Mouse (Mus musculus) small intestine, adult 2 months (tissue): ENCODE measurements around the gene Rabgap1. TPM values are rescaled to one million over a fixed set of nuclear protein-coding genes. Genes with fewer than 3 reads are reported as not detected.

Source experiments
- H3K27ac ChIP-seq: fragments of 200-500 bp; 2 replicates; pipeline ENCODE4 v1.5.1; 2012; ENCODE audit warnings: low read depth, low read length, control low read depth, inconsistent platforms; ENCODE audit not compliant: insufficient read depth
- H3K27me3 ChIP-seq: fragments of 200-500 bp; 2 replicates; pipeline ENCODE4 v1.6.1; 2012; ENCODE audit warnings: mild to moderate bottlenecking, moderate library complexity, low read length, inconsistent platforms; ENCODE audit not compliant: control insufficient read depth, insufficient read depth
- H3K36me3 ChIP-seq: fragments of 200-500 bp; 2 replicates; pipeline ENCODE4 v1.6.1; 2012; ENCODE audit warnings: mild to moderate bottlenecking, low read length, control low read depth, inconsistent platforms; ENCODE audit not compliant: control insufficient read depth, insufficient read depth
- H3K4me1 ChIP-seq: fragments of 200-500 bp; 2 replicates; pipeline ENCODE4 v1.6.1; 2012; ENCODE audit warnings: low read length, inconsistent platforms, mixed read lengths; ENCODE audit not compliant: control insufficient read depth, insufficient read depth, insufficient read length
- H3K4me3 ChIP-seq: fragments of 200-500 bp; 2 replicates; pipeline ENCODE4 v1.5.1; 2012; ENCODE audit warnings: low read depth, mild to moderate bottlenecking, control low read depth, inconsistent platforms, low read length, moderate library complexity
- CTCF ChIP-seq: fragments of 200-500 bp; IDR thresholded peaks from 2 replicates; pipeline ENCODE4 v1.5.1; 2012; ENCODE audit warnings: low read depth, mild to moderate bottlenecking, control low read depth, inconsistent platforms, low read length, moderate library complexity, mixed read lengths; ENCODE audit not compliant: insufficient replicate concordance, insufficient read length; ENCODE audit errors: extremely low read depth
- POLR2A ChIP-seq: fragments of 200-500 bp; IDR thresholded peaks from 2 replicates; pipeline ENCODE4 v1.6.1; 2012; ENCODE audit warnings: low read depth, mild to moderate bottlenecking, control low read depth, inconsistent platforms, low read length, moderate library complexity
- WGBS: fragments of 180-500 bp; shearing (Covaris S2); methylation state at CpG from one replicate; pipeline ENCODE4 v1.1.7; 2018; 5-methylcytosine and 5-hydroxymethylcytosine counted together
- polyA plus RNA-seq: library from polyadenylated mRNA; depleted of rRNA; stranded (reverse); fragments of >200 nt; gene quantifications from 2 replicates; pipeline ENCODE4 v1.2.3, GENCODE M21; 2012; rRNA removed

Rabgap1 gene
- 1.1 and 2.4 TPM in 2 replicates for polyA plus RNA-seq

GRCm38 (mm10) chr2:37442611-37443591 is at the start of gene Rabgap1, which contains the start of the genes Zbtb26 and Zbtb6:
Gene Rabgap1, plus strand, starts transcription at chr2:37443279.
Gene Zbtb26, minus strand, starts transcription at chr2:37443135.
Gene Zbtb6, minus strand, starts transcription at chr2:37443171.
- Histone ChIP-seq H3K4me1 (no peaks in the 10 kb centered on the region), H3K36me3 (no peaks in the 10 kb centered on the region), H3K27ac (peak within 1 kb of the TSS; percentile 47), H3K4me3 (peak within 1 kb of the TSS; percentile 86), H3K27me3 (no peaks in the 10 kb centered on the region)
- peak; percentile 0 for TF ChIP-seq POLR2A
- TF ChIP-seq CTCF, result no peak
- under 1% methylated on average over 51 of the region's 51 CpGs for WGBS

GRCm38 (mm10) chr2:37395539-37395938 is 47.5 kb upstream of the Rabgap1 start:
- Histone ChIP-seq H3K27me3 (no peaks in the 10 kb centered on the region), H3K36me3 (peaks cover 25% of the 10 kb centered on the region), H3K27ac (no peak overlapping the region)

GRCm38 (mm10) chr2:37421903-37422302 is 21.2 kb upstream of the Rabgap1 start:
- under 1% methylated on average over 3 of the region's 3 CpGs for WGBS
- H3K27me3 ChIP-seq, result no peaks in the 10 kb centered on the region
- H3K4me1 ChIP-seq, result no peaks in the 10 kb centered on the region
- H3K27ac ChIP-seq, result peak overlapping the region; percentile 8; the same call in 1 of the 2 replicates
- H3K36me3 ChIP-seq, result peaks cover 2% of the 10 kb centered on the region; the same call in 1 of the 2 replicates
- TF ChIP-seq POLR2A (no peak), CTCF (no peak)
- peak overlapping the region; percentile 93 for H3K4me3 ChIP-seq

More at GRCm38 (mm10) chr2:37395539-37395938, 47.5 kb upstream of the Rabgap1 start:
- H3K4me3 ChIP-seq, result no peak overlapping the region
- 15% methylated on average over 1 of the region's 1 CpGs for WGBS
- H3K4me1 ChIP-seq, result no peaks in the 10 kb centered on the region
- no peak for TF ChIP-seq POLR2A
- no peak for TF ChIP-seq CTCF

- Histone ChIP-seq H3K4me1 (no peaks in the 10 kb centered on the region), H3K36me3 (peaks cover 3% of the 10 kb centered on the region; the same call in 1 of the 2 replicates), H3K4me3 (peak within 1 kb of the TSS; percentile 93), H3K27ac (peak within 1 kb of the TSS; percentile 87), H3K27me3 (no peaks in the 10 kb centered on the region)
- TF ChIP-seq POLR2A, result peak; percentile 90
- no peak for TF ChIP-seq CTCF
- under 1% methylated on average over 75 of the region's 75 CpGs for WGBS
These were observed 20.5 kb upstream of the Rabgap1 start, which contains the start of gene Rc3h2 for GRCm38 (mm10) chr2:37422306-37423304. Gene Rc3h2, minus strand, starts transcription at chr2:37422903.

GRCm38 (mm10) chr2:37423671-37424070 is 19.4 kb upstream of the Rabgap1 start:
- H3K27ac ChIP-seq, result no peak overlapping the region
- H3K36me3 ChIP-seq, result peaks cover 7% of the 10 kb centered on the region
- H3K27me3 ChIP-seq, result no peaks in the 10 kb centered on the region
- TF ChIP-seq POLR2A (no peak), CTCF (no peak)
- H3K4me3 ChIP-seq, result no peak overlapping the region
- 44% methylated on average over 3 of the region's 3 CpGs for WGBS
- H3K4me1 ChIP-seq, result no peaks in the 10 kb centered on the region

GRCm38 (mm10) chr2:37430593-37431464 is 12.2 kb upstream of the Rabgap1 start:
- no peak for TF ChIP-seq CTCF
- TF ChIP-seq POLR2A, result peak; percentile 54; the same call in 1 of the 2 replicates
- whole genome bisulfite sequencing, result under 1% methylated on average over 38 of the region's 38 CpGs
- Histone ChIP-seq H3K27me3 (no peaks in the 10 kb centered on the region), H3K27ac (peak overlapping the region; percentile 91), H3K4me1 (peaks cover 2% of the 10 kb centered on the region; the same call in 1 of the 2 replicates), H3K4me3 (peak overlapping the region; percentile 82), H3K36me3 (peaks cover 15% of the 10 kb centered on the region)
